Mouse (Mus musculus): ENCODE data around the gene Irf7.
"Not testable (repeated sequence)": the region's sequence is repeated elsewhere in the genome, so short reads cannot be mapped to it uniquely, and the experiment has no call there.

Gene Irf7

DNA sequence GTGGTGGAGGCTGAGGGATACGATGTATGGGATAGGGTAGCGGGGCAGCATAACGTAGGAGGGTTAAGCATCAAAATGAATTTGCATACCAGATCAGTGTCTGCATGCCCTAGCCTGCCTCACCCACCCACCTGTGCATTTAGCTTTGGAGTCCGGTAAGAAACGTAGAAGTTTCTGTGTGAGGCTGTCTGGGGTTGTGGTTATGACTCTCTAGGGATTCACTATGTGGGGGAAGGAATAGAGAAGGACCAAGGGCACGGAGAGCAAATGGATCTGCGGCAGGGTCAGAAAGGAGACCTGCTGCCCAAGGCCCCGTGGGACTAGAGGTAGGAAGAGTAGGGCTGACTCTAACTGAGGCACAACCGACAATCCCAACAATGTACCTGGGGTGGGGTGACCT, 9.1 kb upstream of the Irf7 start:
- no peak for DNase-seq (ENCODE audit: low read depth, low spot score)

DNA sequence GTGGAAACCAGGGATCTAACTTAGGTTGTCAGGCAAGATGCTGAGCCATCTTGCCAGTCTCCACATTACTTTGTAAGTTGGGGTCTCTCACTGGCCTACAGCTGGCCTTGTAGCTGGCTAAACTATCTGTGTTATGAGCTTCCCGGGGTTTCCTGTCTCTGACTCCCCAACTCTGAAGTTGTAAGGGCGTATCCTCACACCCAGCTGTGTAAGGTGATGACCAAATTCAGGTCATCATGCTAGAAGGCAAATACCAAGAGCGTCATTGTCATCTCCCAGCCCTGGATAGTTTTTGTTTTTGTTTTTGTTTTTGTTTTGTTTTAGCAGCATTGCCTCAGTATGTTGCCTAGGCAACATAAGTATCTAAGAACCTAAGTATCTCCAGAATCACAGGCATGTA, 4.3 kb upstream of the Irf7 start:
- no peak for DNase-seq (ENCODE audit: low read depth, low spot score)

DNA sequence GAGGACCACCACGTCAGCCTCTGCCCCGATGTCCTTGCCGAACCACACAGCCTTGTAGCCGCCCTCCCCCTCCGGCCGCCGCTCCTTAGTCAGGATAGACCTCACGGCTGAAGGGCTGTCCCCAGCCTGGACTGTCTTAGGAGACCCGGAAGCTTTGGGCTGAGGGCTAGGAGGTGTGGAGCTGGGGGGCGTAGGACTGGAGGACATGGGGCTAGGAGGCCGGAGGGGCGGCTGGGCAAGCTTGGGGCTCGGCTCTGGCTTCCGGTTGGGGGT, 2.9 kb upstream of the Irf7 start:
- no peak for DNase-seq (ENCODE audit: low read depth, low spot score)

DNA sequence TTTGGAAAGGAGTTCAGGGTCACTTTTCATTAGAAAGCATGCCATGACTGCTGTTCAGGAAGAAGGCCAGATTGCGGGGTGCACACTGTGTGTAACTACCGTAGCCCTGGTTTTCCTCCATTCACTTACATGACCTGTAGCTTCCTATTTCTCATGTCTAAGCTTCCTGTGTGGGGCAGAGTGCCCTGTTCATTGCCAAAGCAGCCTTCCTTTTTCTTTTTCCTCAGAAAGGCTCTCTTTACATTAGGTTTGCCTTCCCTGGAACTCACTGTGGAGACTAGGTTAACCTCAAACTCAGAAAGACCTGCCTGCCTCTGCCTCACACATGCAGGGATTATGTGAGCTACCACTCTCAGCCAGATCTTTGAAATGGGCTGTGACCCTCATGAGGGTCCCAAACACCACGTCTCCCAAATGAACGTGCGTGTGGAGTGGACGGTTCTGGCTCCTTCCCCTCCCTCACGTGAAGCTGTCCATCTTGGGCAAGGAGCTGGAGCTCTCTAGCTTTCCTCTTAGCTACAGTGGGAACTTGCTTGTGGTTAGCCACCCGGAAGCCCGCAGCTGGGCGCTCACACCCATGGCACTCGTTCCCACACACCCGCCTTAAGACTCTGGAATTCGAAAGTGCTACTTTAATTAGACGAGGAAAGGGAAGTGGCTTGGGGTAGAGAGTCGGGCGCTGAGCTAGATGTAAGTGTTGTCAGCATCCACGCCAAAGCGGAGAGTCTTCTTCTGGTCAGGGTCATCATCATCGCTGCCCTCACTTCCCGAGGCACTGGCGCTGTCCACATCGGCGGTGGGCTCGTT, 2.4 kb upstream of the Irf7 start:
- no peak for DNase-seq (ENCODE audit: low read depth, low spot score)

DNA sequence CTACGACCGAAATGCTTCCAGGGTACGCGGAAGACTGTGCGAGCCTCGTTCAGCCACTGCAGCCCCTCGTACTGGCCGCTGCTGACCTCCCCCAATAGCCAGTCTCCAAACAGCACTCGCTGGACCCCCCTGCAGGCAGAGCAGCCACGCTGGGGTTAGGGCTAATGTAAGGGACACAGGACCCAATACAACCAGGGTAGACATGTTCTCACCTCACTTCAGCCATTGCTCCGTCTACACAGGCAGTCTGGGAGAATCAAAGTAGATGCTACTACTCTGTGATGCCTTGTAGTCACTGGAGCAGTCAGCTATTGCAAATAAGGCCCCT, 906 bp downstream of the Irf7 start:
- DNase-seq (ENCODE audit: low read depth, low spot score): no peak

DNA sequence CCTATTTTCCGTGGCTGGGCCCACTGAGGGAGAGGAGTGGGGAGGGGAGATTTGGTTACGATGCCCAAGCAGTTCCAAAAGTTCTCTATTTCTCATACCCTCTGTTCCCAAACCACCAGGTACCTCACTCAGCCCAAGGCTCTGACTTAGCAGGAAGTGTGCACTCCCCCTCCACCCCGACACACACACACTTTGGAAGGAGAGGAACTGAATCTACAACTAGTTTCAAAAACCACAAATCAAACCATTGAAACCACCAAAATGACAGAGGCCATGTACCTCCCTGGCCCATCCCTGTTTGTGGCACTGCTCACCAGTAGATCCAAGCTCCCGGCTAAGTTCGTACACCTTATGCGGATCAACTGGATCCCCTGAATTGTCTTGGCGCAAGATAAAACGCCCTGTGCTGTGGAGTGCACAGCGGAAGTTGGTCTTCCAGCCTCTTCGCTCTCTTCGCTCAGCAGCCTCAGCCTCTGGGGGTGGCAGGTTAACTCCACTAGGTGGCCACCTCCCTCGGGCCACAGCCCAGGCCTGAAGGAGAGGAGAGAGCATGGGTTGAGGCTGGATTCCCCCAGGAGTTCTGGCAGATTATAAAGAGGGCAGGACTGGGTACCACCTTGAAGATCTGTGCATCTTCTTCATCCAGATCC, 1.4 kb downstream of the Irf7 start:
- DNase-seq (ENCODE audit: low read depth, low spot score): no peak

DNA sequence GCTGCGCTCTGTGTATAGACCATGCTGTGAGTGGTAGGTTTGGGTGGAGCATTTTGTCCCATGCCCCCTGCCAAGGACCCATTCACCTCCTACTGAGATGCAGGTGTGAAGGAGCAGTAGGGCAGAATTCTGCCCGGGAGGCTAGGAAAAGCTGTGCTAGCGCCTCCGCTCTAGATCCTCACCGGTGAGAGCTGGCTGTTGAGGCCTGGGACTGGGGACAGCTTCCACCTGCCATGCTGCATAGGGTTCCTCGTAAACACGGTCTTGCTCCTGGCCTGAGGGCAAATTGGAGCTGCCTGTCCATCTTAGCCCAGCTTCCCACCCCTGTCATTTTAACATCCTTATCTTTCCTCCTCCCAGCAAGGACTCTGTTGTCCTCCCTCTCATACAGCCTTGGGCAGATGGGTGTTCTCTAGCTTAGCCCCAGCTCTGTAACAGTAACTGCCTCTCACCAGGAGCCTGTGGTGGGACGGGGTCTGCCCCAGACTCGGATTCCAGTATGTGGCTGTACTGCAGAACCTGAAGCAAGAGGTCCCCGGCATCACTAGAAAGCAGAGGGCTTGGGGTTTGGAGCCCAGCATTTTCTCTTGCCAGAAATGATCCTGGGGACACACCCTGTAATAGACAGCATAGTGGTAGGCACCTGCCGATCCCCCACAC, 2.1 kb downstream of the Irf7 start:
- DNase-seq (ENCODE audit: low read depth, low spot score): no peak

DNA sequence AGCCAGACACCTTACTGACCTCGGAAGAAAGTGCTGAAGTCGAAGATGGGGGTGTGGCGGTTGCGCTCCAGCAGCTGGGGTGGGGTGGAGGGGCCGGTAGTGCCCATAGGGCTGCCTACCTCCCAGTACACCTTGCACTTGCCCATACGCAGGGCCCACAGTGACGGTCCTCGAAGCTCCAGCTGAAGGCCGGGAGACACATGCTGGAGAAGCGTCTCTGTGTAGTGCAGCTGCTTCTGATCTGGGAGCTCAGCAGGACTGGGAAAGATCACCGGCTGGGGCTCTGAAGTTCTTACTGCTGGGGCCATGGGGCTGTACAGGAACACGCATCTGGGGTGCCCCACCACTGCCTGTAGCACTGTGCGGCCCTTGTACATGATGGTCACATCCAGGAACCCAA, 2.6 kb downstream of the Irf7 start:
- DNase-seq (ENCODE audit: low read depth, low spot score): no peak

DNA sequence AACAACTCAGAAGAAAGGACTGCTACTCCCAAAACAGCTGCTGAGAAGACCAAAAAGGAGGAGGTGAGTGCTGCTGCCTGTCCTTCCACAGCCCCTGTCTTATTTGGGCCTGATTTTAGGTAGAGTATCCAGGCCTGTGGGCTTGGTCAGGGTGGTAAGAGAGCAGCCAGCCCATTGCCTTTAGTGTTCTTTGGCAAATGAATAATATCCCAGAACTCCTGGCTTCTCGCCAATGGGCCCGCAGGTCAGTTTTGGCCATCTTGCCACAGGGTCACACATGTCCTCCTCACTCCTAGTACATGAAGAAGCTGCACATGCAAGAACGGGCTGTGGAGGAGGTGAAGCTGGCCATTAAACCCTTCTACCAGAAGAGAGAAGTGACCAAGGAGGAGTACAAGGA, 4.8 kb downstream of the Irf7 start:
- DNase-seq (ENCODE audit: low read depth, low spot score): no peak

DNA sequence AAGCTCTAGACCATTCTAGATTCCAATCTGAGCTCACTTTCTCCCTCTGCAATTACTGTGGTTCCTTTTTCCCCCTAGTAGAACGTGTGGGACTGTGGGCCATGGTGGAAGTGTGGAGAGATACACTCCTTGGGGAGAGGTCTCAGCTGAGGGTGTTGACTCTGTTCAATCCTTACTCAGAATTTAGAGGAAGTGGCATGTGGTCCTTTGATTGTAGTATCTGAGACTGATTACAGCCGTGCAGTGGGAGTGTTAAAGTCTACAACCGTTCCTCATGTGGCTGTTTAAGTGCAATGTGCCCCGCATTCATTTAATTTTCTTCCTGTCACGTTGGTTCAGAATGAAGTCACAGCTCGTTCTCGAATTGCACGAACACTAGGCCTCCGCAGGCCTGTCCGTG, 10.1 kb downstream of the Irf7 start:
- DNase-seq (ENCODE audit: low read depth, low spot score): no peak

DNA sequence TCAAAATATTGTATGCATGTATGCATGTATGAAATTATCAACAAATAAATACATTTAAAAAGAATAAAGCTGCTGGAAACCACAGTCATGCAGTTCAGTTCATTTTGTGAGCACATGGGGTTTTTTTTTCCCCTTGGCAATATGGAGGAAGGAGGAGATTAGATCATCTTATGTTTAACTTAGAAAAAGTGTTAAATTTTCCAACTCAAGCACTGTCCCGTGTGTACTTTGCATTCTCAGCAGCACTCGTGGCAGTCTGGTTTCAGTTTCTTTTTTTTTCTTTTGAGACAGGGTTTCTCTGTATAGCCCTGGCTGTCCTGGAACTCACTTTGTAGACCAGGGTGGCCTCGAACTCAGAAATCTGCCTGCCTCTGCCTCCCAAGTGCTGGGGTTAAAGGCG, 15.8 kb downstream of the Irf7 start:
- DNase-seq (ENCODE audit: low read depth, low spot score): not testable (repeated sequence)

DNA sequence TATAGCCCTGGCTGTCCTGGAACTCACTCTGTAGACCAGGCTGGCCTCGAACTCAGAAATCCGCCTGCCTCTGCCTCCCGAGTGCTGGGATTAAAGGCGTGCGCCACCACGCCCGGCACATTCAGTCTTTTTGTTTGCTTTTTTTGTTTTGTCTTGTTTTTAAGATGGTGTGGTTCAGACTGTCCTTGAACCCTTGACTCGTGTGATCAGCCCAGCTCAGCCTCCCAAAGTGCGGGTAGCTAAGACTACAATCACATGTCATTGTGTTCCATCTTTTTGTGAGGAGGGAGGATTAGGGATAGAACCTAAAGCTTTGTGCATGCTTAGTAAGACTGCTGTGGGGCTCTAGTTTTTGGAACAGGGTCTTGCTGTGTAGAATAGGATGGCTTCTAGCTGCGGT, 34.7 kb downstream of the Irf7 start:
- DNase-seq (ENCODE audit: low read depth, low spot score): no peak

DNA sequence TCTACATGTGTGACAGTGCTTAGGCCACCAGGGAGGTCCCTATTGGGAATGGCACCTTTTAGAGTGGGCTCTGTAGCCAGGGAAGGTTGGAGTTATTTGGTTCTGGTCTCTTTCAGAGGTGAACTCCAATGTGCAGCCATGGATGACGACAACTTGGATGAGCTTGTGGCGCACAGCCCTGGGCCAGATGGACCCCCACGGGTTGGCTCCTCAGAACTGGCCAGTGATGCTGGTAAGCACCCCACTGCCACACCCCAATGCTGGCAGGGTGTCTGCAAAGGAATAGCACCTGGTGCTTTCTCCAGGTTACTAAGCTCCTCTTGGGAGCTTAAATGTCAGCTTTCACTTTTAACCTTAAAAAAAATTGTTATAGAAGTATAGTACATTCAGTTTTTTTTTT, 35.2 kb downstream of the Irf7 start:
- DNase-seq (ENCODE audit: low read depth, low spot score): no peak

DNA sequence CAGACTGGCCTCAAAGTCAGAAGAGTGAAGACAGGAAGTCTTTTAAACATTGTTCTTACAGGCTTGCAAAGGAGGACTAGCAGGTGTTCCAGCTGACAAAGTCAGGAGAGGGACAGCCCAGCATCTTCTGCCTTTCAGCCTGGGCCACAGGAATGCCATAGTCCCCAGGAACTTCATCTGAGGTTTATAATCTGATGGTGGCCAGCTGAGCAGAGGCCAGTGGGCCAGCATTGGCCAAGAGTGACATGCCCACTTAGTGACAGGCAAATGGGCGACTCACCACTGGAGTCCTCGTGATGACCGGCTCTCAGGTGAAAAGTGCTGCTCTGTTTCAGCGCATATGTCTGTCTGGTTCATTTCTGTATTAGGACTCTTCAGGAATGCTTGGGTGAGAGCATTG, 35.7 kb downstream of the Irf7 start:
- DNase-seq (ENCODE audit: low read depth, low spot score): no peak

DNA sequence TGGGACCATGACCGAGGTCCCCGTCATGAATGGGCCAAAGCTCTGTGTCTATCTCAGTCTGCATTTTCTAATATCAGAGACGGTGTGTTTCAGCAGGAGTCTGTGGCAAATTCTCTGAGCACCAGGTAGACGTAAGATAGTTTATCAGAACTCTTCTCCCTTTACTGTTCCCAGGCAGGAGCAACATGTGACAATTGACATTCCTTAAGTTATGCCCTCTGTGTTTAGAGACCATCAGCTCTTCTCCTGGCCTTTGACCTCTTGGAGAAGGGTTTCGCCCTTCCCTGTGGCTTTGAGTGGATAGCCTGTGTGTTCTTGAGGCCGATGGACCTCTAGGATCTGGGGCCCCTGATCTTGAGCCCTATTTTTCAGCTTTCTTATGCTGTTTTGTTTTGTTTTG, 36.6 kb downstream of the Irf7 start:
- no peak for DNase-seq (ENCODE audit: low read depth, low spot score)

DNA sequence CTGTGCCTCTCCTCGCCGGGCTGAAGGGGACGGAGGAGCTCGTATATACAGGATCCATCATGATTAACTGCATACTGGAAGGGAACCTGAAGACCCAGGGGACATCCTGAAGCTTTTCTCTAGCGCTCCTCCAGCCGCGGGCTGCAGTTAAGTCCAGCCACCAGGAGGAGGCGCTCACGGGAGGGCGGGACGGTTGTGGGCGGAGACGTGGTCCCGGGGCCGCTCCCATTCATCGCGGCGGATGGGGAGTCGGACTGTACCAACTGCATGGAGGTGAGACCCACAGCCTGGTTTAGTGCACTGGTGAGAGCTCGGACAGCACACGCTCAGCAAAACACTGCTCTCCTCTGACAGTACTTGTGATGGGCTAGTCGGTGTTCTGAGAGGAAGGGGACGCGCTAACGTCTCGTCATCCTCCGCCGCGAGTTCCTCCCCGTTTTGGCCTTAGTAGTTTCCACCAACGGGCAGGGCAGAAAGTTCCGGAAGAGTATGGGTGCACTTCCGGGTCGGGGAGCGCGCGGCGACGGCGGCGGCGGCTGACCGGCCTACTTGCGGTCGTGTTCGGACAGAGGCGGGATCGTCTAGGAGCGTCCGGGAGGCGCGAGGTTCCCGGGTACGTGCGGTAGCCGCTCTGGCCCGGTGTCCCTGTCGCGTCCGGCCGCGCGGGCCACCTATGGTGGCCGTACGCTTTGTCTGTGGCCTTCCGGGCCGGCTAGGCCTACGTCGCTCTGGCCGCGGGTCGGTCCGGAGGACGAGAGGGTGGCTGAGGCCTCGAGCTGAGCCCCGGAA, 37.8 kb downstream of the Irf7 start, which contains the start of gene Phrf1:
TSS of gene Phrf1 (plus strand) at position 506 of the 789 bp plus-strand sequence.
- peak; percentile 75 for DNase-seq (ENCODE audit: low read depth, low spot score)

DNA sequence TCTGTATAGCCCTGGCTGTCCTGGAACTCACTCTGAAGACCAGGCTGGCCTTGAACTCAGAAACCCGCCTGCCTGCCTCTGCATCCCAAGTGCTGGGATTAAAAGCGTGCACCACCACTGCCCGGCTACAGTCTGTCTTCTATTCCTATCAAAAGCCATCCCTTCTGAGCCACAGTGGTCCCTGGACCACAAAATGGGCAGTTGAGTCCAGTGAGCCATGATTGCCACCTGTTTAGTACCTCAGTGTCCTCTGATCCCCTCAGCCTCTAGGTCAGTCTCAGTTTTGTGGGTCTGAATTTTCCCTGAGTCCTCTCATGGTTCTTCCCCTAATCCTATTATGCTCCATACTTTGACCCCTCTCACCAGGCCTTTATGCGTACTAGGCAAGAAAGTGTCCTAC, 38.5 kb downstream of the Irf7 start:
- DNase-seq (ENCODE audit: low read depth, low spot score): no peak

DNA sequence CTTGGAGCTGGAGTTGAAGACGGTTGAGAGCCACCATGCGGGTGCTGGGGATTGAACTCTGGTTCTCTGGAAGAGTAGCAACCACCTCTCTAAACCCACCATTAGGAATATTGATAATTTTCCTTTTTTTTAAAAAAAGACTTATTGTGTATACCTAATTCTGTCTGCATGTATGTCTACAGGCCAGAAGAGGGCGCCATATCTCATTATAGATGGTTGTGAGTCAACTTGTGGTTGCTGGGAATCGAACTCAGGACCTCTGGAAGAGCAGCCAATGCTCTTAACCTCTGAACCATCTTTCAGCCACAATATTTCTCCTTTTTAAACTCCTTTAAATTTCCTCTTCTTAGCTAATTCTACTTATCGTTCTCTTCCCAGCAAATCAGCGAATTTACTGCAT, 39.7 kb downstream of the Irf7 start:
- no peak for DNase-seq (ENCODE audit: low read depth, low spot score)

DNA sequence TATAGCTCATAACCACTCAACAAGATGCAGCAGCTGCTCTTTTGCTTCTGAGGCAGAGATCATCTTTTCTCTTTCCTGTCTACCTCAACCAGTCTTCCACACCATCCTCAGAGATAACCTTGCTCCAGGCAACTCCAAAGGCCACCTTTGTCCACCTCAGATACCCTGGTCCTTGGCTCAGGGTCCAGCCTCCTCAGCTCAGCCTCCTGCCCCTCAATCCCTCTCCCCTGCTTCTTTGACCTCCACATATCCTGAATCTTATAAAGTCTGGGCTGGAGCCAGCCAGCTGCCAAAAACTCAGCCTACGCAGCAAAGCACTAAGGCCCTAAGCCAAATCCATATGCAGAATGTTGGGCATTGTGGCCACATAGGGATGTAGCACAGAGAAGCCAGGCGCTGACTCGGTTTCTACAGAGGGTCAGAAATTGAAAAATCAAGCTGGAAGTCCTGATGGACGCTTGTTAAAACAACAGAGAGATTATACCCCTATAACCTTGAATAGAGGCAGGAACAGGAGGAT, 43.5 kb downstream of the Irf7 start:
- DNase-seq (ENCODE audit: low read depth, low spot score): no peak

DNA sequence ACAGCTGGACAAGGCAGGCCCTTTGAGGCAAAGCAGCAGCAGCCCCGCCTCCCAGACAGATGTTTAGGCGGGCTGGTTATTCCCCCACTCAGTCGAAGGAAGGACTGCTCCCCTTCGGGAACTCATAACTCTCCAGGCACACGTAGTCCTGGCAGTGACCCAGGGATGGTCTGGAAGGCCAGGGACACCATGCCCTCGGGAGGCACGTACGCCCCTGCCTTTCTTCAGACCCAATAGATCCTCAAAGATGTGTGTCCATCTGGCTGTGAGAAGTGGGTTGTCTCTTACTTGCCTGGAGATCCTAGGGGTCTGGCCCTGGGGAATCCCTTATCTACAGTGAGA, 44.2 kb downstream of the Irf7 start:
- DNase-seq (ENCODE audit: low read depth, low spot score): no peak

DNA sequence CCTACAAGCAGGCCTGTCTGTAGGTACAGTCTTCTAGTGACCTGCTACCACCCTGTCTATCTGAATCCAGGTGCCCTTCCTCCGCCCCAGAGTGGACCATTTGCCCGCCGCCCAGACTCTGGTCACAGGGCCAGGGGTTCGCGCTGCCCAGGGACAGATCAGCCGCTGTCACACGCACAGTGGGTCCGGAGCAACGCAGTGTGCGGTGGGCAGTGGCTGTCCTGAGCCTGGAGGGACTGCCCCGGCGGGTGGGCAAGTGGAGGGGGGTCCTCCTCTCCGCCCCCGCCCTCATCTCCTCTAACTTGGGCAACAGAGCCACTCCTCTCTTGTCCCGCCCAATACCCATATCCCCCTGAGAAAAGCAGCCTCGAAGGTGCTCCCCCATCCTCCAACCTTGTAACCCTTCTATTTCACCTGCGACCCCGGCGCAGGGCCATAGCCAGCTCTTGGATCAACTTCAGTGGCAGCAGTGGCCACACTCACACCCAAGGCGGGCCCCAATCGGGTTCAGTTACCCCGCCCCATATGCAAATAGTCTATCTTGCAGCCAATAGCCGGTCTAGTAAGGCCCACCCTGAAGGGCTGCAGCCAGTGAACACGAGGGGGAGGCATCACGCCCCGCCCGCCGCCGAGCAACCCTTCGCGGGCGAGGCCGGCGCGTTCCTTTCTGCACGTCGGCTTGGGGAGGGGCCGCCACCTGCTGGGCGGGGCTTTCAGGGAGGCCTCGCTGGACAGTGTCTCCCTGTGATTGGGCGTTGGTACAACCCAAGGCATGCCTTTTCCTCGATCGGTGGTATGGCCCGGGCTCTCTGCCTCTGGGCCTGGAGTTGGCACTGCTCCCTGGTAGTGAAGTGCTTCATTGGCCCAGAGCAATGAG, 44.8 kb downstream of the Irf7 start:
- peak; percentile 89 for DNase-seq (ENCODE audit: low read depth, low spot score)

All from brain, embryonic 18.5 days (tissue).